Mouse (Mus musculus): Measurements from ENCODE around the gene Dguok.

Dguok gene

GRCm38 (mm10) chr6:83499078-83499477 is 7.7 kb downstream of the Dguok start:
- no peak for DNase-seq

- peak in 1 of 2 experiments; percentile 43 for DNase-seq
Measured at GRCm38 (mm10) chr6:83496753-83497710, 9.7 kb downstream of the Dguok start.

DNA sequence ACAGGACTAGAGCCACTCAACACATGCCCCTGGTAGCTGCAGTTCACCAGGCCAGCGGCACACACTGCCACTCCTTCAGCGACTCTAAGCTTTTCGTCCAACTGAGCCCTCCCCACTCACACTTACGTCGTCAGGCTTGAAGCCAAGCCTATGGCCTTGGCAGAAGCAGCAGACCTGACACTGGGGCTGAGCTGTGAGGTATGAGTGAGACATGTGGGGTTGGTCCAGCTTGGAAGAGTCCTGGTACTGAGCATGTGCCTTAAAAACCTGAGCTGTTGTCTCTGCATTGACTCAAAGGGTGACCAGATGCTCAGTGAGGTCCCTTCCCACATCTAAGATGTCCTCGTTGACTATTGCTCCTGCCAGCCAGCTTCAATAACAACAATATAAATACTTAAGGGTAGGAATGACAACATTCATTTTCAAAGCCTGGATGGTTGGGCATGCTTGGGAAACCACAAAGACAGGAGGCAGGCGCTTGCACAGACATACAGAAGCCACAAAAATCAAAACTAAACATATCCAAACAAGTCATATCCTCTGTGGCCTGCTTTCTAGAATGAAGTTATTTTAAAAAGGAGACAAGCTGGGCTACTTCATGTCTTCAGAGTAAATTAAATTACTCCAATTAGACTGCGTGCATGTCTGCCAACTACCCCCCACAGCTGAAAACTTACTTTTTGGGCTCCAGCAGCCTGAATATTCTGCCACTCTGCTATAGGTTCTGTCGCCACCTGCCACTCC is 10.6 kb downstream of the Dguok start:
- peak; percentile 58 to 75 for DNase-seq

DNA sequence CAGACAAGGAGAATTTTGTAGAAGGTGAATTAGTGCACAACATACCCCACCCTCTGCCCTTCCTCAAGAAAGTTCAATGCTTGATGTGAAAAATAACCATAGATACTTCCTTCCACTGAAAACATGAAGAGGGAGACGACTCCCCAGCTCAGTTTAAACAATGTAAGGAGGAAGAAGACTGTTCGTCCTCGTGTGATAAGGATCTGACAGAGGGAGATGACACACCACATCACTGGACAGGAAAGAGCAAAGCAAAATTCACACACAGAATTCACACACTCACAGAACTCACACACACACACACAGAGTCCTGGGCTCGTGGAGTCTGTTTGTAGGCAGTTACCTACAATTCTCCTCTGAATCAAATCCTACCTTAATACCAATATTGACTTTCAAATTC is 16.1 kb downstream of the Dguok start:
- no peak for DNase-seq

- DNase-seq = no peak
Measured at GRCm38 (mm10) chr6:83488200-83488599, 18.6 kb downstream of the Dguok start.

GRCm38 (mm10) chr6:83487298-83487697 is 19.5 kb downstream of the Dguok start:
- no peak for DNase-seq

- no peak for DNase-seq
Measured at GRCm38 (mm10) chr6:83485854-83486253, 20.9 kb downstream of the Dguok start.

DNA sequence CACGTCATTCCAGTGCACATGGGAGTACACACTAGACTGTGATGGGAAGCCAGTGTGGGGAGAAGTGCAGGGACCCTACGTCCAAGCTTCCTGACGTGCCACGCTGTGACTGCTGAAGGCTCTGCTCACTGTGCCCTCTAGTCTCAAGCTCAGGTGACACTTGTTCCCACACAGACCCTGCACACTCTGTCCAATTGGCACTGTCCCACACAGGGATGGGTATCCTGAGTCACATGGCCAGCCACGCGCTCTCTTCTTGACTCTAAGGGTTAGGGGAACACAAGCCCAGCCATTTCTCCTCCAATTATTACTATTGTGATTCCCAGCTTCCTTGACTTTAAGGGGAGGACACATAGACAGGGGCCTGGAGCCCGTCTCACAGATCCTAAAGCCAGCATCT is 23.0 kb downstream of the Dguok start:
- DNase-seq = no peak

DNA sequence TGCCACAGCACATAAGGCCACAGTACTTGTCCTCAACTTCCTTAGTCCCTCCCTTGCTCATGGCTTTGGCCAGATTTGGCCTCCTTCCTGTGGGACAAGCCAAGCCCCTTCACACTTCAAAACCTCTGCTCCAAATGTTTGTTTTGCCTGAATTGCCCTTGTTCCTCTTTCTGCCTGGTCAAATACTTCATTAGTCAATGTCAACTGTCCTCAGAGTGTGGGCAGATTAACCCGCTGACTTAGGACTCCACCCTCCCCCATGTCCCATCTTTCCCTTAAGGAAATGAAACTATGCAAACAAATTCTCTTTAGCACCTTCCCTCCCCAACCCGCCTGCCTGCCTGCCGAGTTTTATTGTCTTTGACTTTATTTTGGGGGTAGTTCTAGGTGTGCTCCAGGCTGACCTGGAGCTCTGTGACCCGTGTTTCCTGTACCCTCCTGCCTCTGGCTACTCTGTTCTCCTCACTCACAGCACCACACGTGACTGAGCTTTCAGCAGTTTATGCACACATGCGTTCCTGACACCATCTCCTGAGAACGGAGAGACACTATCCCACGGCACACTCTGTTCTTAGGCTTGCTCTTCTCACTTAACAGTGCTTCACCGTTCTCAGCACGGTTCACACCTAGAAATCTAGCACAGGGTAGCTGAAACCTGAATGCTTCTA is 24.2 kb downstream of the Dguok start:
- DNase-seq = no peak

GRCm38 (mm10) chr6:83480019-83480655 is 26.6 kb downstream of the Dguok start:
- DNase-seq = no peak

GRCm38 (mm10) chr6:83479193-83479592 is 27.6 kb downstream of the Dguok start:
- DNase-seq = no peak

DNA sequence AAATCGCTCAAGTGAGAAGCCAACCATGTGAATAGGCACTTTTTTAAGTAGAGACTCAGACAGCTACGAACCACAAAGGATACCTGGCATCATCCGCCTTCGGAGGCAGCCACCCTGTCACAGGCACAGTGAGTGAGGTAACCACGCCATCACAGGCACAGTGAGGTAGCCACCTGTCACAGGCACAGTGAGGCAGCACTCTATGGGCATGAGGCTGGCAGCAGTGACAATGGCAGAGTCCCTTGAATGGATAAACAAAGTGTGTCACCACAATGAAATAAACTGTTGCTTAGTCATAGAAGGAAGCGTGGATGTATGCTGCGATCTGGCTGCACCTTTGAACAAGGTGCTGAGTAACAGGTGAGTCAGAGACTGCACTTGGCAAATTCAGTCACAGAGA is 28.1 kb downstream of the Dguok start:
- DNase-seq = peak in 1 of 2 experiments; percentile 38

DNA sequence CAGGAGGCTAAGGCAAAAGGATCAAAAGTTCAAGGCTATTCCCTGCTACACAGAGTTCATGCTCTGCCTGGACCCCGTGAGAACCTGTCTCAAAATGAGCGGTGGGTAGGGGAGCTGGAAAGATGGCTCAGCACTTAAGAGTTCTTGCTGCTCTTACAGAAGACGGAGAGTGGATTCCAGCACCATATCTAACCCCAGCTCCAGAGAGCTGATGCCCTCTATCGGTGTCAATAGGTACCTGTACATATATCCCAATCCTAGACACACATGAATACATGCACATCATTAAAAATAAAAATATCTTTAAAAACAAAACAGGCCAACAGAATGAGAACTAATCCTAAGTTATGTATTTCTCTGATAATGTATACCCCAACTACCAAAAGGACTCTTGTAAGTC is 28.6 kb downstream of the Dguok start:
- no peak for DNase-seq

DNA sequence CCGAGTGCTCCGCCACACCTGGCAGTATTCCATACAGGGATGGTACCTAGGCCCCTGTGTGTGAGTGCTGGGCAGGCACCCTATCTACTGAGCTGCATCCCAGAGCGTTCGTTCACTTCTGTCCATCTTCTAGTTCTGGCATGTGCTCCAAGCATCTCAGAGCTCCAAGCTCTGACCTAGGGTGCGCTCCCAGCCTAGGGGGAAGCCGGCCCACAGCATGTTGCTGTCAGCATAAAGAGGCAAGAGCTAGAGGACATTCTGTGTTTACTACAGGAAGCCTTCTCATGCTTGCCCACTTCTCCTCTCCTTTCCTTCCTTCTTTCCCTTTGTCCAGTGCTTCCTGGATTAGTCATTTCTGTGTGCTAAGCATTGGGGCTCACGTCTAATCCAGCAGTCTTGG is 31.3 kb downstream of the Dguok start:
- DNase-seq = no peak

DNA sequence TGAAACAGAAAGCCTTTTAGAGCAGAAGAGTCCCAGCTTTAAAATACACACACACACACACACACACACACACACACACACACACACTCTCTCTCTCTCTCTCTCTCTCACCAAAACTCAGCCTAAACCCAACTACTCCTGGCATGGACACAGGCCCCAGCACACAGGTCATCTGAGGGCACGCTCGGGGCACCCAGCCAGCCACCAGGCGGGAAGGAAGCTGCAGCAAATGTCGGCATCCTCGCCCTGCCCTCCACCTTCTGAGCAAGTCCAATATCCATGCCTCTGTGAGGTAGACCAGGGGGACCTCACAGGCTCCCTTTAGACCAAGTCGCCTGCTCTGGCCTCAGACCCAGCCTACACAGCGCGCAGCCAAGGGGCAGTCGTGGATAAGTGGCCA is 33.5 kb downstream of the Dguok start:
- DNase-seq = peak; percentile 79 to 86

DNA sequence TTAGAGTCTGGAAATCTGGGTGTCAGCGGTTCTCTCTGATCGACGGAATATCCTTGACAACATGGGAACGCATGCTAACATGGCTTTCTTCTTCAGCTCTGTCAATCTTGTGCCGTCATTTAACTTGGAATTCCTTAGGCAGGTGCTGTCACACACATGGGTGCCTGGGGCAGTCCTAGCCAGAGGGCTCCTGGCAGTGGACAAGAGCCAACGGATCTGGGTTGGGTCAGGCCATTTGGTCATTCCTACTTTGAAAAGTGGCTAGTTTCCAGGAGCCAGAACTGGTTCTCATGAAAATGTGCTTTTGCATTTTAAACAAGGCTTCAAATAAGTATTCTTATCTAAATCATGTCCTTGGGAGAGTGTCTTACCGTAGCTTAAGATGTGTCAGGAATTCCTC is 35.0 kb downstream of the Dguok start:
- peak in 1 of 2 experiments; percentile 46 for DNase-seq

GRCm38 (mm10) chr6:83464011-83464410 is 42.8 kb downstream of the Dguok start:
- no peak for DNase-seq

GRCm38 (mm10) chr6:83459034-83459644 is 47.6 kb downstream of the Dguok start, which contains the start of gene Tet3:
Tet3 (minus strand) TSS chr6:83459084.
- DNase-seq = no peak

DNA sequence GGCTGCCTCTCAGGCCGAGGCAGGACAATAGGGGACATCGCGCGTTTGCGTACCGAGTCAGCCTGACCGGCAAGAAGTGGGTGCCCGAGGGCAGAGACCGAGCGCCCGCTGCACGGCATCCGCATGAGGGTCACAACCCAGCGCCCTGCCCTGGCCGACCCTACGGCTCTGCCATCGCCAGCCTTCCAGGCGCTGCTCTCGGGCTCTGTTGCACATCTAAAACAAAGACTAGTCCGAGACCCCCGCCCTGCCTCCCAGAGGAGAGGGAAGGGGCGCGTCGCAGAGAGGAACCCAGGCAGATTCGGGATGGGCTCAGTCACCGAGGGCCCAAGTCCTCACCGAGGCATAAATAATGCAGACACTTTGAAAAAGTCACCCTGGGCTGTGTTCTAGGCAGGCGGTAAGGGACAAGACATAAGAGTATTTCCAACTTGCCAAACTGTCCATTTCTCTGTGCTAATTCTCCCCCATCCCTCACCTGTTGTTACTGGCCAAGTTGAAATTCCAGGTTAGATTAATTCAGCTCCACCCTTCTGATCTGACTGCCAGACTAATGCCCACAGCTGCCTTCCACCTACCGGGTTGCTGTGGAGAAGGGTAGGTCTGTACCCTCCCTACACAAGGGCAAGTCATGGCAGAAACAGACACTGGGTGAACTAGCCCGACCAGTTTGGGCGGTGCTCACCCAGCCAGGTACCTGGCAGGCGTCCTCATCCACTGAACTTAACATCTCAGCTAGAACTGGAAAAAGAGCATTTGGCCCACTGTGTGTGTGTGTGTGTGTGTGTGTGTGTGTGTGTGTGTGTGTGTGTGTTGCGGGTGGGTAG is 49.6 kb downstream of the Dguok start:
- no peak for DNase-seq

DNA sequence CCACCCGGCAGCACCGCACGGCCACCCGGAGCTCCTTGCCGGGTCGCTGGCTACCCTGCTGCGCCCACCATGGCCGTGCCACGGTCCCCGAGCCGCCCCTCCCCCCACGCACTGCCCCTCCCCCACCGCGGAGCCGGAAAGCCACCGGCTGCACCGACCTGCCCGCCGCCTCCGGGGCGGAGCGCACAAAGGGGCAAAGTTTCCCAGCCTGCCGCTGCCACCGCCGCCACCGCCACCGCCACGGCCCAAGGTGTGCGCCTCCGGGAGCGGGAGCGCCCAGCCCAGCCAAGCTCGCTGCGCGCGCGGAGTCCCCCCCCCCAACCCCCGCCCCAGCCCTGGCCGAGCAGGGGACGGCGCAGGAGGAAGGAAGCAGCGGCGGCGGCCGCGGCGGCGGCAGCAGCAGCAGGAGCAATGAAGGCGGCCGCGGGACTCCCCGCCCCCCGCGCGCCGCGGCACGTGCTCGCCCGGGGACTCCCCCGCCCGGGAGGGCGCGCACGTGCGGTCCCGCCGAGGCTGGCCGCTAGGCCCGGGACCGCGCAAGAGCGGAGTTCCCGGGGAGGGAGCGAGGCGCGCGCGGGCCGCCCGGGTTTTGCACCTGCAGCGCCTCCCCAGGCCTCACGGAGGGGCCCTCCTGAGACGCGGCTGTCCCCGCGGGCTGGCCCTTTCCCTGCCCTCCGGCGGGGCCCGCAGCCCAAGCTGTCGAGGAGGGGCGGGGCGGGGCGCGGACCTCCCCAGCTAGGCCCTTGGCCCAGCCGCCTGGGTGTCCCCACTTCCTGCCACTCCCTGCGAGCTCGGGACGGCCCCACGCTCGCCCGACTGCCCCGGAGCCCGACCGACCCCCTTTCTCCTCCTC is 50.4 kb downstream of the Dguok start:
- DNase-seq = peak; percentile 72 to 79
